Mouse (Mus musculus): ENCODE data around the gene Steap1. TPM values are rescaled to one million over a fixed set of nuclear protein-coding genes. Genes with fewer than 3 reads are reported as not detected.
A peak's percentile ranks its signal among the peaks of the same experiment; 100 is the strongest.

Steap1 gene
- polyA plus RNA-seq (2015; fragmentation: Nextera tagmentation; extraction: Ambion mirVana) = 1.8 and 2.1 TPM in 2 replicates

GRCm38 (mm10) chr5:5748866-5749682 is at the start of gene Steap1:
Gene Steap1 (minus strand): TSS chr5:5749326.
- no peaks in the 10 kb centered on the region for H3K9me3 ChIP-seq (ENCODE audit: control insufficient read depth, low read length)
- no peak within 1 kb of the TSS for H3K27ac ChIP-seq (ENCODE audit: low read length)
- peak within 1 kb of the TSS; percentile 55 for H3K9ac ChIP-seq (replicated peaks; ENCODE audit: low read depth, low read length)
- H3K4me3 ChIP-seq (replicated peaks; ENCODE audit: low read length) = peak within 1 kb of the TSS; percentile 60
- WGBS = under 1% methylated on average over 68 of the region's 75 CpGs
- peaks cover 8% of the 10 kb centered on the region; the same call in 1 of the 2 replicates for H3K27me3 ChIP-seq (replicated peaks; ENCODE audit: control insufficient read depth, insufficient read depth, low read length)
- peaks cover 11% of the 10 kb centered on the region for H3K4me1 ChIP-seq (replicated peaks; ENCODE audit: control insufficient read depth, insufficient read depth, low read length)
- ATAC-seq = peak; percentile 94
- H3K4me2 ChIP-seq (ENCODE audit: low read length) = peak within 1 kb of the TSS; percentile 97
- no peaks in the 10 kb centered on the region for H3K36me3 ChIP-seq (ENCODE audit: control insufficient read depth, insufficient read depth)

GRCm38 (mm10) chr5:5787106-5787505 is 38.0 kb upstream of the Steap1 start:
- Histone ChIP-seq H3K27ac (ENCODE audit: low read length) (no peak overlapping the region), H3K4me3 (replicated peaks; ENCODE audit: low read length) (no peak overlapping the region), H3K4me2 (ENCODE audit: low read length) (no peak overlapping the region), H3K27me3 (replicated peaks; ENCODE audit: control insufficient read depth, insufficient read depth, low read length) (no peaks in the 10 kb centered on the region), H3K9me3 (ENCODE audit: control insufficient read depth, low read length) (no peaks in the 10 kb centered on the region), H3K36me3 (ENCODE audit: control insufficient read depth, insufficient read depth) (no peaks in the 10 kb centered on the region), H3K4me1 (replicated peaks; ENCODE audit: control insufficient read depth, insufficient read depth, low read length) (no peaks in the 10 kb centered on the region), H3K9ac (replicated peaks; ENCODE audit: low read depth, low read length) (no peak overlapping the region)
- ATAC-seq = no peak
- 85% methylated on average over 2 of the region's 2 CpGs for WGBS

GRCm38 (mm10) chr5:5756392-5757019 is 7.4 kb upstream of the Steap1 start:
- ATAC-seq = no peak
- WGBS = 72% methylated on average over 3 of the region's 3 CpGs

GRCm38 (mm10) chr5:5755039-5755438 is 5.9 kb upstream of the Steap1 start:
- no peak overlapping the region for H3K27ac ChIP-seq (ENCODE audit: low read length)
- ATAC-seq = peak; percentile 65; the same call in 1 of the 2 replicates
- 0 out of 2 replicates have a peak, but pooled peaks cover 2% of the 10 kb centered on the region for H3K27me3 ChIP-seq (replicated peaks; ENCODE audit: control insufficient read depth, insufficient read depth, low read length)
- H3K9ac ChIP-seq (replicated peaks; ENCODE audit: low read depth, low read length) = no peak overlapping the region
- H3K4me1 ChIP-seq (replicated peaks; ENCODE audit: control insufficient read depth, insufficient read depth, low read length) = no peaks in the 10 kb centered on the region
- WGBS = 3% methylated on average over 9 of the region's 9 CpGs
- no peaks in the 10 kb centered on the region for H3K9me3 ChIP-seq (ENCODE audit: control insufficient read depth, low read length)
- no peak overlapping the region for H3K4me3 ChIP-seq (replicated peaks; ENCODE audit: low read length)
- H3K36me3 ChIP-seq (ENCODE audit: control insufficient read depth, insufficient read depth) = no peaks in the 10 kb centered on the region
- no peak overlapping the region for H3K4me2 ChIP-seq (ENCODE audit: low read length)

More at GRCm38 (mm10) chr5:5756392-5757019, 7.4 kb upstream of the Steap1 start:
- H3K27ac ChIP-seq (ENCODE audit: low read length) = no peak overlapping the region
- H3K4me1 ChIP-seq (replicated peaks; ENCODE audit: control insufficient read depth, insufficient read depth, low read length) = no peaks in the 10 kb centered on the region
- 0 out of 2 replicates have a peak, but pooled peaks cover 2% of the 10 kb centered on the region for H3K27me3 ChIP-seq (replicated peaks; ENCODE audit: control insufficient read depth, insufficient read depth, low read length)
- no peaks in the 10 kb centered on the region for H3K9me3 ChIP-seq (ENCODE audit: control insufficient read depth, low read length)
- no peaks in the 10 kb centered on the region for H3K36me3 ChIP-seq (ENCODE audit: control insufficient read depth, insufficient read depth)
- no peak overlapping the region for H3K9ac ChIP-seq (replicated peaks; ENCODE audit: low read depth, low read length)
- no peak overlapping the region for H3K4me2 ChIP-seq (ENCODE audit: low read length)
- H3K4me3 ChIP-seq (replicated peaks; ENCODE audit: low read length) = no peak overlapping the region

- peak; percentile 65 for ATAC-seq
- H3K4me2 ChIP-seq (ENCODE audit: low read length) = peak overlapping the region; percentile 97
- WGBS = under 1% methylated on average over 13 of the region's 13 CpGs
- H3K4me1 ChIP-seq (replicated peaks; ENCODE audit: control insufficient read depth, insufficient read depth, low read length) = peaks cover 11% of the 10 kb centered on the region
- H3K36me3 ChIP-seq (ENCODE audit: control insufficient read depth, insufficient read depth) = no peaks in the 10 kb centered on the region
- H3K4me3 ChIP-seq (replicated peaks; ENCODE audit: low read length) = peak overlapping the region; percentile 60
- H3K9me3 ChIP-seq (ENCODE audit: control insufficient read depth, low read length) = no peaks in the 10 kb centered on the region
- peak overlapping the region; percentile 55; the same call in 1 of the 2 replicates for H3K9ac ChIP-seq (replicated peaks; ENCODE audit: low read depth, low read length)
- no peak overlapping the region for H3K27ac ChIP-seq (ENCODE audit: low read length)
- H3K27me3 ChIP-seq (replicated peaks; ENCODE audit: control insufficient read depth, insufficient read depth, low read length) = peaks cover 8% of the 10 kb centered on the region; the same call in 1 of the 2 replicates
These were observed 671 bp upstream of the Steap1 start for GRCm38 (mm10) chr5:5749772-5750222.

GRCm38 (mm10) chr5:5734445-5734844 is 14.7 kb downstream of the Steap1 start:
- Histone ChIP-seq H3K36me3 (ENCODE audit: control insufficient read depth, insufficient read depth) (no peaks in the 10 kb centered on the region), H3K4me1 (replicated peaks; ENCODE audit: control insufficient read depth, insufficient read depth, low read length) (no peaks in the 10 kb centered on the region), H3K9me3 (ENCODE audit: control insufficient read depth, low read length) (no peaks in the 10 kb centered on the region), H3K4me2 (ENCODE audit: low read length) (no peak overlapping the region), H3K9ac (replicated peaks; ENCODE audit: low read depth, low read length) (no peak overlapping the region), H3K4me3 (replicated peaks; ENCODE audit: low read length) (no peak overlapping the region), H3K27ac (ENCODE audit: low read length) (no peak overlapping the region), H3K27me3 (replicated peaks; ENCODE audit: control insufficient read depth, insufficient read depth, low read length) (no peaks in the 10 kb centered on the region)
- WGBS = 98% methylated on average over 9 of the region's 9 CpGs
- ATAC-seq = no peak

GRCm38 (mm10) chr5:5732858-5733257 is 16.3 kb downstream of the Steap1 start:
- Histone ChIP-seq H3K4me3 (replicated peaks; ENCODE audit: low read length) (no peak overlapping the region), H3K4me2 (ENCODE audit: low read length) (no peak overlapping the region), H3K9me3 (ENCODE audit: control insufficient read depth, low read length) (no peaks in the 10 kb centered on the region), H3K36me3 (ENCODE audit: control insufficient read depth, insufficient read depth) (no peaks in the 10 kb centered on the region), H3K9ac (replicated peaks; ENCODE audit: low read depth, low read length) (no peak overlapping the region), H3K27ac (ENCODE audit: low read length) (no peak overlapping the region), H3K27me3 (replicated peaks; ENCODE audit: control insufficient read depth, insufficient read depth, low read length) (no peaks in the 10 kb centered on the region), H3K4me1 (replicated peaks; ENCODE audit: control insufficient read depth, insufficient read depth, low read length) (0 out of 2 replicates have a peak, but pooled peaks cover 2% of the 10 kb centered on the region)
- ATAC-seq = no peak
- WGBS = 77% methylated on average over 2 of the region's 2 CpGs

GRCm38 (mm10) chr5:5732208-5732607 is 16.9 kb downstream of the Steap1 start:
- H3K27me3 ChIP-seq (replicated peaks; ENCODE audit: control insufficient read depth, insufficient read depth, low read length) = no peaks in the 10 kb centered on the region
- no peaks in the 10 kb centered on the region for H3K36me3 ChIP-seq (ENCODE audit: control insufficient read depth, insufficient read depth)
- ATAC-seq = no peak

GRCm38 (mm10) chr5:5729904-5730303 is 19.2 kb downstream of the Steap1 start:
- Histone ChIP-seq H3K4me3 (replicated peaks; ENCODE audit: low read length) (no peak overlapping the region), H3K36me3 (ENCODE audit: control insufficient read depth, insufficient read depth) (no peaks in the 10 kb centered on the region), H3K9ac (replicated peaks; ENCODE audit: low read depth, low read length) (no peak overlapping the region), H3K9me3 (ENCODE audit: control insufficient read depth, low read length) (no peaks in the 10 kb centered on the region), H3K4me1 (replicated peaks; ENCODE audit: control insufficient read depth, insufficient read depth, low read length) (0 out of 2 replicates have a peak, but pooled peaks cover 2% of the 10 kb centered on the region), H3K4me2 (ENCODE audit: low read length) (no peak overlapping the region), H3K27me3 (replicated peaks; ENCODE audit: control insufficient read depth, insufficient read depth, low read length) (no peaks in the 10 kb centered on the region), H3K27ac (ENCODE audit: low read length) (no peak overlapping the region)
- ATAC-seq = no peak
- WGBS = 90% methylated on average over 4 of the region's 4 CpGs

More at GRCm38 (mm10) chr5:5732208-5732607, 16.9 kb downstream of the Steap1 start:
- Histone ChIP-seq H3K4me1 (replicated peaks; ENCODE audit: control insufficient read depth, insufficient read depth, low read length) (0 out of 2 replicates have a peak, but pooled peaks cover 2% of the 10 kb centered on the region), H3K9me3 (ENCODE audit: control insufficient read depth, low read length) (no peaks in the 10 kb centered on the region), H3K4me2 (ENCODE audit: low read length) (no peak overlapping the region), H3K9ac (replicated peaks; ENCODE audit: low read depth, low read length) (no peak overlapping the region), H3K4me3 (replicated peaks; ENCODE audit: low read length) (no peak overlapping the region), H3K27ac (ENCODE audit: low read length) (no peak overlapping the region)
- 96% methylated on average over 3 of the region's 3 CpGs for WGBS
